Mouse (Mus musculus) neural tube, embryonic 14.5 days (tissue): ENCODE results near the gene Olfr959. TPM values are rescaled to one million over a fixed set of nuclear protein-coding genes. Genes with fewer than 3 reads are reported as not detected.

Source experiments
- ATAC-seq: fragments of 200-750 bp; cut with Nextera tagmentation; 2 replicates; pipeline ENCODE4 v1.8.0; 2017; ENCODE audit warnings: low read depth, mild to moderate bottlenecking, moderate TSS enrichment, moderate library complexity
- H3K27ac ChIP-seq: fragments of 300-500 bp; sonication (generic); 2 replicates; pipeline ENCODE4 v1.5.1; 2014; ENCODE audit warnings: low read depth, mild to moderate bottlenecking, control low read depth, low read length, moderate library complexity, mixed read lengths
- H3K27me3 ChIP-seq: fragments of 300-500 bp; sonication (generic); 2 replicates; pipeline ENCODE4 v1.6.1; 2014; ENCODE audit warnings: low read length; ENCODE audit not compliant: control insufficient read depth, insufficient read depth
- H3K36me3 ChIP-seq: fragments of 300-500 bp; sonication (generic); 2 replicates; pipeline ENCODE4 v1.6.1; 2014; ENCODE audit warnings: low read length, mixed read lengths; ENCODE audit not compliant: control insufficient read depth, insufficient read depth
- H3K4me1 ChIP-seq: fragments of 300-500 bp; sonication (generic); 2 replicates; pipeline ENCODE4 v1.6.1; 2014; ENCODE audit warnings: low read length; ENCODE audit not compliant: control insufficient read depth, insufficient read depth
- H3K4me2 ChIP-seq: fragments of 300-500 bp; sonication (generic); 2 replicates; pipeline ENCODE4 v1.6.1; 2014; ENCODE audit warnings: mild to moderate bottlenecking, low read depth, low read length, control low read depth
- H3K4me3 ChIP-seq: fragments of 300-500 bp; sonication (generic); 2 replicates; pipeline ENCODE4 v1.5.1; 2014; ENCODE audit warnings: low read depth, low read length, control low read depth, mixed read lengths
- H3K9ac ChIP-seq: fragments of 300-500 bp; sonication (generic); replicated peaks from 2 replicates; pipeline ENCODE4 v1.6.1; 2014; ENCODE audit warnings: low read depth, mild to moderate bottlenecking, control low read depth, low read length, mixed read lengths
- H3K9me3 ChIP-seq: fragments of 300-500 bp; sonication (generic); 2 replicates; pipeline ENCODE4 v1.6.1; 2016; ENCODE audit warnings: low read length; ENCODE audit not compliant: control insufficient read depth
- WGBS: fragments of 180-500 bp; shearing (Covaris S2); extraction: QIAGEN DNeasy Blood & Tissue Kit; methylation state at CpG from one replicate; pipeline ENCODE4 v1.1.7; 2014; 5-methylcytosine and 5-hydroxymethylcytosine counted together
- polyA plus RNA-seq: library from polyadenylated mRNA; unstranded; fragments of >200 nt; fragmentation: Nextera tagmentation; extraction: Ambion mirVana; gene quantifications from 2 replicates; pipeline ENCODE4 v1.2.1, GENCODE M21; 2014

The Olfr959 gene
- polyA plus RNA-seq: not detected in 2 replicates

GRCm38 (mm10) chr9:39575469-39575868, at the start of gene Olfr959:
Olfr959 (minus strand) TSS chr9:39575569.
- Histone ChIP-seq H3K27ac (no peak within 1 kb of the TSS), H3K27me3 (no peaks in the 10 kb centered on the region), H3K4me3 (no peak within 1 kb of the TSS), H3K4me1 (no peaks in the 10 kb centered on the region), H3K4me2 (no peak within 1 kb of the TSS), H3K9ac (no peak within 1 kb of the TSS), H3K36me3 (no peaks in the 10 kb centered on the region), H3K9me3 (no peaks in the 10 kb centered on the region)
- no peak for ATAC-seq
- WGBS: 86% methylated on average over 3 of the region's 3 CpGs

GRCm38 (mm10) chr9:39624711-39625110, 49.3 kb upstream of the Olfr959 start:
- Histone ChIP-seq H3K27ac (no peak overlapping the region), H3K9ac (no peak overlapping the region), H3K27me3 (no peaks in the 10 kb centered on the region), H3K4me3 (no peak overlapping the region), H3K36me3 (no peaks in the 10 kb centered on the region), H3K4me1 (no peaks in the 10 kb centered on the region), H3K4me2 (no peak overlapping the region), H3K9me3 (no peaks in the 10 kb centered on the region)
- 61% methylated on average over 2 of the region's 2 CpGs for WGBS
- ATAC-seq: no peak

- Histone ChIP-seq H3K9ac (no peak overlapping the region), H3K4me1 (no peaks in the 10 kb centered on the region), H3K27me3 (no peaks in the 10 kb centered on the region), H3K4me2 (no peak overlapping the region), H3K9me3 (no peaks in the 10 kb centered on the region), H3K4me3 (no peak overlapping the region), H3K36me3 (no peaks in the 10 kb centered on the region), H3K27ac (no peak overlapping the region)
- no peak for ATAC-seq
- 93% methylated on average over 3 of the region's 3 CpGs for WGBS
Measured at GRCm38 (mm10) chr9:39623783-39624182, 48.4 kb upstream of the Olfr959 start.

- WGBS: 76% methylated on average over 1 of the region's 1 CpGs
- Histone ChIP-seq H3K36me3 (no peaks in the 10 kb centered on the region), H3K27me3 (no peaks in the 10 kb centered on the region), H3K4me3 (no peak within 1 kb of the TSS), H3K9ac (no peak within 1 kb of the TSS), H3K27ac (no peak within 1 kb of the TSS), H3K4me1 (no peaks in the 10 kb centered on the region), H3K4me2 (no peak within 1 kb of the TSS), H3K9me3 (no peaks in the 10 kb centered on the region)
- no peak for ATAC-seq
Measured at GRCm38 (mm10) chr9:39621073-39621472, 45.7 kb upstream of the Olfr959 start, which contains the start of gene Olfr960. Olfr960 (plus strand) TSS chr9:39621373.

DNA sequence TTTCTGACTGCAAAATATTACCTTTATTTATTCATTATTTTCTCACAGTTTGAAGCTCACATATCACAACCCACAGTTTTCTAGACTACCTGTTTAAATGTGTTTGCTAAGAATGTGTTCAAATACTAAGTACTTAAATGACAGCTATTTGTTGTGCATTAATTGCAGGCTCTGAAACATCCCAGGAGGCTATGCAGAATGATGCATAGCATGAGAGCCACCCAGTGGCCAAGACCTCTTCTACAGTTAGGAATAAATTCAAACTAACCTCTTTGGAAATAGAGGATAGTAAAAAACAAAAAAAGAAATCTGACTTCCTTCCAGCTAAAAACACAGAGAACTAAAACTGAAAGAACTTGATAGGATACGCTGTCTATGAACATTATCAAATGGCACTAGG, 36.6 kb upstream of the Olfr959 start:
- Histone ChIP-seq H3K9ac (no peak overlapping the region), H3K4me2 (no peak overlapping the region), H3K27ac (no peak overlapping the region), H3K36me3 (no peaks in the 10 kb centered on the region), H3K4me1 (no peaks in the 10 kb centered on the region), H3K4me3 (no peak overlapping the region), H3K27me3 (no peaks in the 10 kb centered on the region), H3K9me3 (no peaks in the 10 kb centered on the region)
- ATAC-seq: peak; percentile 46; the same call in 1 of the 2 replicates
- 66% methylated on average over 1 of the region's 1 CpGs for WGBS

DNA sequence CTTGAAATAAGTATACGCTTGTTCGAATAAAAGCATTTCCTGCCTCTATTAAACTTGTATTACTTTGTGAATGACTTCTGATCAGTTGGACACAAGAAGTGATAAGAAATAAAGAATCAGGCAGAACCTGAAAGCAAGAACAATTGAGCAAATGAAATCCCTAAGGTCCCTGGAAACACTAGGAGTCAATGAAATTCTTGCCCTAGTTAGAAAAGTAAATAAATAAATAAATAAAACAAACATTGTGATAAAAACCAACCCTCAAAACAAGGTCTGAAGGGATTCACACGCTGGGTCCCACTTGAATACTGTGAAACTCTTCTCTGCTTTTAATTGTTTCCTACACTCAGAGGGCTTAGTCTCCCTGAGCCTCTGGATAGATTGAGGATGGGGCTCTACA, 35.0 kb upstream of the Olfr959 start, which contains the start of gene Olfr148:
Gene Olfr148, plus strand, starts transcription at position 301 of the 400 bp plus-strand sequence.
- H3K27ac ChIP-seq: no peak within 1 kb of the TSS
- no peaks in the 10 kb centered on the region for H3K9me3 ChIP-seq
- ATAC-seq: no peak
- no peaks in the 10 kb centered on the region for H3K36me3 ChIP-seq
- no peaks in the 10 kb centered on the region for H3K27me3 ChIP-seq
- 73% methylated on average over 3 of the region's 3 CpGs for WGBS
- no peak within 1 kb of the TSS for H3K4me3 ChIP-seq
- no peak within 1 kb of the TSS for H3K9ac ChIP-seq
- no peak within 1 kb of the TSS for H3K4me2 ChIP-seq
- no peaks in the 10 kb centered on the region for H3K4me1 ChIP-seq

GRCm38 (mm10) chr9:39608497-39608896, 33.1 kb upstream of the Olfr959 start:
- Histone ChIP-seq H3K9ac (no peak overlapping the region), H3K9me3 (no peaks in the 10 kb centered on the region), H3K4me2 (no peak overlapping the region), H3K27me3 (no peaks in the 10 kb centered on the region), H3K27ac (no peak overlapping the region), H3K36me3 (no peaks in the 10 kb centered on the region), H3K4me1 (no peaks in the 10 kb centered on the region; the same call in 1 of the 2 replicates), H3K4me3 (no peak overlapping the region)
- no peak for ATAC-seq

DNA sequence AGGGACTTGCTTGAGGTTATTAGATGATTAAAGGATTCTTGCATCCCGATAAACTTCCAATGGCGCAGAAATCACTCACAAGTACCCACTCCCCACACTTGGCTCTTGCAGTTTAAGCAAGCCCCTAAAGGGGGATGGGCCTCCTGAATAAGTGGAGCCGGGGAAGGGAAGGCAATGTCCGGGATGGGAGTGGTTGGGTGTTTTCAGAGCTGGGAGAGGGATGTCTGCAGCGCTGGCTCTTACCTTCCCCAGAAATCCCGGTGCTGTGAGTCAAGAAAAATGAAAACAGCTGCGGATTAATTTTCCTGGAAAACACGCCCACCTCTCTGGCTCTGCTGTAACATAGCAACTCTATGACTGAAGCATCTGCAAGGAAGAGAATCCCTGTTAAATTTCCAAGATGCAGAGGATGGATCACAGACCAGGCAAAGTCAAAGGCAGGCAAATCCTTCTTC, 28.7 kb upstream of the Olfr959 start, which contains the start of gene AW551984:
Gene AW551984, minus strand, starts transcription at position 405 of the 455 bp plus-strand sequence.
- Histone ChIP-seq H3K27me3 (no peaks in the 10 kb centered on the region), H3K4me2 (peak within 1 kb of the TSS; percentile 65), H3K9ac (peak within 1 kb of the TSS; percentile 21; the same call in 1 of the 2 replicates), H3K36me3 (no peaks in the 10 kb centered on the region), H3K9me3 (no peaks in the 10 kb centered on the region), H3K4me3 (peak within 1 kb of the TSS; percentile 34), H3K27ac (peak within 1 kb of the TSS; percentile 41; the same call in 1 of the 2 replicates), H3K4me1 (no peaks in the 10 kb centered on the region; the same call in 1 of the 2 replicates)
- peak; percentile 36 for ATAC-seq
- 0% methylated on average over 8 of the region's 8 CpGs for WGBS

GRCm38 (mm10) chr9:39603333-39603845, 28.0 kb upstream of the Olfr959 start:
- Histone ChIP-seq H3K4me3 (peak overlapping the region; percentile 34), H3K27me3 (no peaks in the 10 kb centered on the region), H3K27ac (peak overlapping the region; percentile 41; the same call in 1 of the 2 replicates), H3K4me1 (no peaks in the 10 kb centered on the region; the same call in 1 of the 2 replicates), H3K36me3 (no peaks in the 10 kb centered on the region), H3K9ac (peak overlapping the region; percentile 21; the same call in 1 of the 2 replicates), H3K4me2 (peak overlapping the region; percentile 65), H3K9me3 (no peaks in the 10 kb centered on the region)
- 2% methylated on average over 9 of the region's 9 CpGs for WGBS
- peak; percentile 77 for ATAC-seq
